Mouse (Mus musculus): ENCODE data around the gene Hist1h4c. TPM values are rescaled to one million over a fixed set of nuclear protein-coding genes. Genes with fewer than 3 reads are reported as not detected.
A peak's percentile ranks its signal among the peaks of the same experiment; 100 is the strongest.
"Not testable (repeated sequence)": the region's sequence is repeated elsewhere in the genome, so short reads cannot be mapped to it uniquely, and the experiment has no call there.

Gene Hist1h4c
- total and polyA plus RNA-seq, 3 experiments = 2.2 to 240 (median 123) TPM

- H3K4me1 ChIP-seq (ENCODE audit: insufficient read depth, low read depth, low read length) = peaks cover 20% of the 10 kb centered on the region
- ATAC-seq (ENCODE audit: extremely low read depth, insufficient number of reproducible peaks, low FRiP score, poor library complexity, severe bottlenecking) (no peak), DNase-seq (ENCODE audit: low spot score) (no peak)
These were observed 9.8 kb upstream of the Hist1h4c start for GRCm38 (mm10) chr13:23708041-23708440.

GRCm38 (mm10) chr13:23706771-23707170, 8.5 kb upstream of the Hist1h4c start:
- DNase-seq (ENCODE audit: low spot score) (no peak), ATAC-seq (ENCODE audit: extremely low read depth, insufficient number of reproducible peaks, low FRiP score, poor library complexity, severe bottlenecking) (no peak)
- Histone ChIP-seq H3K9me3 (replicated peaks) (no peaks in the 10 kb centered on the region), H3K27me3 (ENCODE audit: insufficient read depth, low read length) (peaks cover 50% of the 10 kb centered on the region), H3K4me3 (ENCODE audit: low read depth, low read length) (no peak overlapping the region), H3K4me1 (ENCODE audit: insufficient read depth, low read depth, low read length) (peaks cover 25% of the 10 kb centered on the region), H3K36me3 (replicated peaks) (no peaks in the 10 kb centered on the region)
- TF ChIP-seq GATA2 (IDR thresholded peaks at IDR 0.05; ENCODE audit: borderline replicate concordance, low read depth, low read length) = no peak

More at GRCm38 (mm10) chr13:23708041-23708440, 9.8 kb upstream of the Hist1h4c start:
- TF ChIP-seq GATA1 (IDR thresholded peaks at IDR 0.05; ENCODE audit: borderline replicate concordance, low read length) = no peak
- no peak for TF ChIP-seq TAL1 (conservative IDR thresholded peaks at IDR 0.05; ENCODE audit: low read depth, low read length)
- no peak for TF ChIP-seq GATA2 (IDR thresholded peaks at IDR 0.05; ENCODE audit: borderline replicate concordance, low read depth, low read length)
- TF ChIP-seq POLR2AphosphoS5 (IDR thresholded peaks at IDR 0.05; ENCODE audit: insufficient replicate concordance, low read depth, low read length) = no peak
- no peak for TF ChIP-seq CTCF (IDR thresholded peaks at IDR 0.05; ENCODE audit: low read depth, low read length)
- no peaks in the 10 kb centered on the region for H3K9me3 ChIP-seq (replicated peaks)
- peaks cover 50% of the 10 kb centered on the region for H3K27me3 ChIP-seq (ENCODE audit: insufficient read depth, low read length)
- no peak overlapping the region for H3K4me3 ChIP-seq (ENCODE audit: low read depth, low read length)
- no peaks in the 10 kb centered on the region for H3K36me3 ChIP-seq (replicated peaks)

GRCm38 (mm10) chr13:23705751-23706356, 7.6 kb upstream of the Hist1h4c start:
- no peak for DNase-seq (ENCODE audit: low spot score)
- peaks cover 29% of the 10 kb centered on the region for H3K4me1 ChIP-seq (ENCODE audit: insufficient read depth, low read depth, low read length)
- no peak for ATAC-seq (ENCODE audit: extremely low read depth, insufficient number of reproducible peaks, low FRiP score, poor library complexity, severe bottlenecking)
- H3K9me3 ChIP-seq (replicated peaks) = no peaks in the 10 kb centered on the region
- H3K27me3 ChIP-seq (ENCODE audit: insufficient read depth, low read length) = peaks cover 43% of the 10 kb centered on the region
- no peak for TF ChIP-seq GATA2 (IDR thresholded peaks at IDR 0.05; ENCODE audit: borderline replicate concordance, low read depth, low read length)
- TF ChIP-seq GATA1 (IDR thresholded peaks at IDR 0.05; ENCODE audit: borderline replicate concordance, low read length) = no peak
- no peak for TF ChIP-seq CTCF (IDR thresholded peaks at IDR 0.05; ENCODE audit: low read depth, low read length)
- no peak for TF ChIP-seq POLR2AphosphoS5 (IDR thresholded peaks at IDR 0.05; ENCODE audit: insufficient replicate concordance, low read depth, low read length)
- TF ChIP-seq TAL1 (conservative IDR thresholded peaks at IDR 0.05; ENCODE audit: low read depth, low read length) = no peak
- no peak overlapping the region for H3K4me3 ChIP-seq (ENCODE audit: low read depth, low read length)
- no peaks in the 10 kb centered on the region for H3K36me3 ChIP-seq (replicated peaks)

GRCm38 (mm10) chr13:23702801-23703200, 4.5 kb upstream of the Hist1h4c start:
- H3K9me3 ChIP-seq (replicated peaks); H3K36me3 ChIP-seq (replicated peaks); DNase-seq (ENCODE audit: low spot score); H3K4me3 ChIP-seq (ENCODE audit: low read depth, low read length); ATAC-seq (ENCODE audit: extremely low read depth, insufficient number of reproducible peaks, low FRiP score, poor library complexity, severe bottlenecking): not testable (repeated sequence)
- peaks cover 25% of the 10 kb centered on the region for H3K4me1 ChIP-seq (ENCODE audit: insufficient read depth, low read depth, low read length)
- peaks cover 22% of the 10 kb centered on the region for H3K27me3 ChIP-seq (ENCODE audit: insufficient read depth, low read length)

GRCm38 (mm10) chr13:23702220-23702619, 4.0 kb upstream of the Hist1h4c start:
- no peaks in the 10 kb centered on the region for H3K9me3 ChIP-seq (replicated peaks)

GRCm38 (mm10) chr13:23700786-23701520, 2.7 kb upstream of the Hist1h4c start:
- ATAC-seq (ENCODE audit: extremely low read depth, insufficient number of reproducible peaks, low FRiP score, poor library complexity, severe bottlenecking) = peak; percentile 18; the same call in 1 of the 2 replicates
- peaks cover 32% of the 10 kb centered on the region for H3K4me1 ChIP-seq (ENCODE audit: insufficient read depth, low read depth, low read length)
- no peaks in the 10 kb centered on the region for H3K9me3 ChIP-seq (replicated peaks)
- TF ChIP-seq POLR2AphosphoS5 (IDR thresholded peaks at IDR 0.05; ENCODE audit: insufficient replicate concordance, low read depth, low read length) (no peak), CTCF (IDR thresholded peaks at IDR 0.05; ENCODE audit: low read depth, low read length) (peak; percentile 51)
- H3K27me3 ChIP-seq (ENCODE audit: insufficient read depth, low read length) = peaks cover 12% of the 10 kb centered on the region
- no peak for DNase-seq (ENCODE audit: low spot score)
- no peaks in the 10 kb centered on the region for H3K36me3 ChIP-seq (replicated peaks)
- H3K4me3 ChIP-seq (ENCODE audit: low read depth, low read length) = no peak overlapping the region; the same call in 1 of the 2 replicates

More at GRCm38 (mm10) chr13:23702220-23702619, 4.0 kb upstream of the Hist1h4c start:
- no peaks in the 10 kb centered on the region for H3K36me3 ChIP-seq (replicated peaks)
- H3K4me1 ChIP-seq (ENCODE audit: insufficient read depth, low read depth, low read length) = peaks cover 25% of the 10 kb centered on the region
- TF ChIP-seq POLR2AphosphoS5 (IDR thresholded peaks at IDR 0.05; ENCODE audit: insufficient replicate concordance, low read depth, low read length) (no peak), GATA1 (IDR thresholded peaks at IDR 0.05; ENCODE audit: borderline replicate concordance, low read length) (no peak), CTCF (IDR thresholded peaks at IDR 0.05; ENCODE audit: low read depth, low read length) (no peak), TAL1 (conservative IDR thresholded peaks at IDR 0.05; ENCODE audit: low read depth, low read length) (no peak), GATA2 (IDR thresholded peaks at IDR 0.05; ENCODE audit: borderline replicate concordance, low read depth, low read length) (no peak)
- DNase-seq (ENCODE audit: low spot score) = no peak
- no peak overlapping the region for H3K4me3 ChIP-seq (ENCODE audit: low read depth, low read length)
- H3K27me3 ChIP-seq (ENCODE audit: insufficient read depth, low read length) = peaks cover 17% of the 10 kb centered on the region
- ATAC-seq (ENCODE audit: extremely low read depth, insufficient number of reproducible peaks, low FRiP score, poor library complexity, severe bottlenecking) = no peak
